In the genomic region with DNA sequence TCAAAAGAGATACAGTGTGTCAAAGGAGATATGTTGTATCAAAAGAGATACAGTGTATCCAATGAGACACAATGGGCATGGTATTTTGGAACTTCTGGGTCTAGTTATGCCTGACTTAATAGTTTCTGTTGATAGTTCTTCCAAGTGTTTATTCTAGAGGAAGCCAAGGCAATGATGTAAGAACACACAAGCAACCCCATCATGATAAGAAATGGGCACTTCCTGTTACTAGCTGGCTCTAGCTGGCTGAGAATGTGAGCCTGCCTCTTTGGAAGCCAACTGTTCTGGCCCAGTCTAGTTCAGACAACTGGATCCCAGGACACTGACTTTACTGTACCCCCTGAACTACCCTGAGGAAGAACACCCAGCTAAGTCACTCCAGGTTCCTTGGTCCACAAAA, we compare ENCODE assay signal across 15 mouse cellular contexts.
"Had no signal": no experiment of that assay in that cellular context is flagged by ENCODE, and none has a peak within 500 bp of the region (broad histone marks: within the 10 kb centered on the region; RNA-seq: fewer than 3 reads in every experiment).

No protein-coding gene starts in this region.

- H3K4me3 ChIP-seq: left cerebral cortex, adult 2 months; limb, embryonic 15.5 days; liver, embryonic 12.5 days; megakaryocyte, embryonic 14.5 days; midbrain, embryonic 15.5 days; neural tube, embryonic 13.5 days; stomach, embryonic 15.5 days had no signal

- H3K9ac ChIP-seq: limb, embryonic 15.5 days; liver, embryonic 12.5 days; midbrain, embryonic 15.5 days; neural tube, embryonic 13.5 days; stomach, embryonic 15.5 days had no signal

- H3K27ac ChIP-seq: left cerebral cortex, adult 2 months; limb, embryonic 15.5 days; liver, embryonic 12.5 days; midbrain, embryonic 15.5 days; neural tube, embryonic 13.5 days; stomach, embryonic 15.5 days had no signal

- ATAC-seq: intestine, postnatal 0 days; liver, embryonic 12.5 days; midbrain, embryonic 15.5 days had no signal

- H3K36me3 ChIP-seq: limb, embryonic 15.5 days; liver, embryonic 12.5 days; midbrain, embryonic 15.5 days; neural tube, embryonic 13.5 days; stomach, embryonic 15.5 days had no signal

- DNase-seq: kidney, adult 8-10 months; kidney, postnatal 25 days; retina, postnatal 1 day; right cerebral cortex, postnatal 4 days; spleen, adult 18-20 months; thymus, postnatal 4 days had no signal

- H3K4me1 ChIP-seq: limb, embryonic 15.5 days; liver, embryonic 12.5 days; megakaryocyte, embryonic 14.5 days; midbrain, embryonic 15.5 days; stomach, embryonic 15.5 days had no signal

- H3K9me3 ChIP-seq: limb, embryonic 15.5 days; liver, embryonic 12.5 days; midbrain, embryonic 15.5 days; neural tube, embryonic 13.5 days; stomach, embryonic 15.5 days had no signal

- H3K4me2 ChIP-seq: limb, embryonic 15.5 days; liver, embryonic 12.5 days; midbrain, embryonic 11.5 days; midbrain, embryonic 15.5 days; neural tube, embryonic 13.5 days; stomach, embryonic 15.5 days had no signal

- H3K27me3 ChIP-seq: limb, embryonic 15.5 days; liver, embryonic 12.5 days; megakaryocyte, embryonic 14.5 days; midbrain, embryonic 15.5 days; neural tube, embryonic 13.5 days; stomach, embryonic 15.5 days had no signal
